Mouse (Mus musculus) embryonic fibroblast, embryonic 13.5 days (primary cell): ENCODE data around the gene Etfdh.

ENCODE experiments used
- CTCF ChIP-seq: IDR thresholded peaks from 2 replicates; pipeline ENCODE4 v1.5.1; 2011; ENCODE audit warnings: mild to moderate bottlenecking, control low read depth, low read length, moderate library complexity, borderline replicate concordance; ENCODE audit not compliant: insufficient read depth
- POLR2A ChIP-seq: IDR thresholded peaks from 2 replicates; pipeline ENCODE4 v1.6.1; 2011; ENCODE audit warnings: low read depth, mild to moderate bottlenecking, control low read depth, low read length, moderate library complexity

- TF ChIP-seq CTCF (no peak), POLR2A (no peak)
Measured at GRCm38 (mm10) chr3:79568629-79569350, 60.5 kb downstream of the Etfdh start.
